Mouse (Mus musculus) bone marrow, adult 2 months (tissue): ENCODE results near the gene Reep1. TPM values are rescaled to one million over a fixed set of nuclear protein-coding genes. Genes with fewer than 3 reads are reported as not detected.

Experiments
- H3K27ac ChIP-seq: fragments of 200-500 bp; 2 replicates; pipeline ENCODE4 v1.5.1; 2012; ENCODE audit warnings: low read depth, mild to moderate bottlenecking, control low read depth, inconsistent platforms, low read length; ENCODE audit not compliant: control insufficient read depth, poor library complexity, insufficient read depth
- H3K4me1 ChIP-seq: fragments of 200-500 bp; 2 replicates; pipeline ENCODE4 v1.6.1; 2011; ENCODE audit warnings: low read length; ENCODE audit not compliant: control insufficient read depth, insufficient read depth
- H3K4me3 ChIP-seq: fragments of 200-500 bp; replicated peaks from 2 replicates; pipeline ENCODE3; 2011; ENCODE audit warnings: mild to moderate bottlenecking, low read depth, low read length, control low read depth; ENCODE audit not compliant: control insufficient read depth
- CTCF ChIP-seq: fragments of 200-500 bp; IDR thresholded peaks from 2 replicates; pipeline ENCODE4 v1.5.1; 2011; ENCODE audit warnings: low read length, control low read depth; ENCODE audit not compliant: control insufficient read depth, insufficient read depth
- POLR2A ChIP-seq: fragments of 200-500 bp; IDR thresholded peaks from 2 replicates; pipeline ENCODE4 v1.6.1; 2011; ENCODE audit warnings: low read depth, mild to moderate bottlenecking, control low read depth, low read length, borderline replicate concordance; ENCODE audit not compliant: control insufficient read depth
- WGBS: fragments of 180-500 bp; shearing (Covaris S2); methylation state at CpG from one replicate; pipeline ENCODE4 v1.1.7; 2018; 5-methylcytosine and 5-hydroxymethylcytosine counted together
- polyA plus RNA-seq: library from polyadenylated mRNA; stranded (reverse); fragments of >200 nt; gene quantifications from 2 replicates; pipeline ENCODE4 v1.2.4, GENCODE M21; 2011; ENCODE audit warnings: low replicate concordance; ENCODE audit not compliant: missing spikeins, insufficient read depth, insufficient read length

Reep1 gene
- polyA plus RNA-seq, 1 experiment: 0.90 TPM

GRCm38 (mm10) chr6:71723555-71723954 lies 16.2 kb downstream of the Reep1 start:
- Histone ChIP-seq H3K4me3 (no peak overlapping the region), H3K4me1 (no peaks in the 10 kb centered on the region), H3K27ac (no peak overlapping the region)
- WGBS: 56% methylated on average over 4 of the region's 4 CpGs
- TF ChIP-seq POLR2A (no peak), CTCF (no peak)

GRCm38 (mm10) chr6:71726710-71727109 lies 19.3 kb downstream of the Reep1 start:
- Histone ChIP-seq H3K4me1 (no peaks in the 10 kb centered on the region), H3K27ac (no peak overlapping the region), H3K4me3 (no peak overlapping the region)
- TF ChIP-seq CTCF (no peak), POLR2A (no peak)
- WGBS: 90% methylated on average over 7 of the region's 7 CpGs

DNA sequence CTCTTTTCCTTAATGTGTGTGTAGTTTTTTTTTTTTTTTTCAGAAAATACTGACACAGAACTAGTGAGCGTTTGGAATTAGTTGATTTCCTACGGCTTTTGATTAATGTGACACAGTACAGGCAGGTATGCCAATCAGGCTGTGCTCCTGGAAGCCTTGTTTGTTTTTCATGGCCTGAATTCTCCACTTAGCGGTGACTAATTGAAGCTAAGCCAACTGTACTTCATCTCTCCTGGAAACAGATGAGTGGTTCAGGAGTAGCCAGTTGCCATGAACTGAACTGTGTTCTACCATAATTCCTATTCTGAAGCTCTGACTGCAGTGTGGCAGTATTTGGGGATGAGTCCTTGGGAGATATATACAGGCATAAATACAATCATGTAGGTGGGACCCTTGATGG lies 20.9 kb downstream of the Reep1 start:
- WGBS: 78% methylated on average over 3 of the region's 3 CpGs
- no peak overlapping the region for H3K4me3 ChIP-seq
- no peak overlapping the region for H3K27ac ChIP-seq

GRCm38 (mm10) chr6:71734910-71735599 lies 27.7 kb downstream of the Reep1 start:
- WGBS: 53% methylated on average over 4 of the region's 4 CpGs
- no peaks in the 10 kb centered on the region; the same call in 1 of the 2 replicates for H3K4me1 ChIP-seq
- H3K4me3 ChIP-seq: no peak overlapping the region
- H3K27ac ChIP-seq: no peak overlapping the region
- TF ChIP-seq CTCF: no peak
- TF ChIP-seq POLR2A: no peak

More for the DNA sequence above, 20.9 kb downstream of the Reep1 start:
- no peaks in the 10 kb centered on the region for H3K4me1 ChIP-seq
- no peak for TF ChIP-seq CTCF
- no peak for TF ChIP-seq POLR2A

DNA sequence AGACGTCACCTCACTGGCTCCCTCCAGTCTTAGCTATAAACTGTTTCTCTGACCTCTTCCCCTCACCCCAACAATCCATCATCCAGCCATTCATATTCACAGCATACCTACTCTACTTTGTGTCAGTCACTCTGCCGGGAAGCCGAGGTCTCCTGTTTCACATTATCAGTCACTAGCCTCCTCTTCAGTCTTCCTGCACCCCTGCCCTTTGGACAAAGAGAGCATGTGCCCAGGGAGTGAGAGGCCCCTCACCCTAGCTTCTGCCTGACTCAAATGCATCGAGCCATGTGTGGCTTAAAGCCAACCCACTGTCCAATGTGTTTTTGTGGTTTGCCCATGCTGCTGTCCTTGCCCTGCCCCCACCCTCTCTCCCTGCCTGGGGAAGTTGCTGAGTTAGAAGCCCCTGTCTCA lies 28.2 kb downstream of the Reep1 start:
- no peak overlapping the region for H3K4me3 ChIP-seq
- H3K27ac ChIP-seq: no peak overlapping the region

GRCm38 (mm10) chr6:71736101-71736500 lies 28.7 kb downstream of the Reep1 start:
- Histone ChIP-seq H3K27ac (no peak overlapping the region), H3K4me1 (no peaks in the 10 kb centered on the region; the same call in 1 of the 2 replicates), H3K4me3 (no peak overlapping the region)
- TF ChIP-seq POLR2A: no peak
- WGBS: 10% methylated on average over 5 of the region's 5 CpGs

More for the DNA sequence above, 28.2 kb downstream of the Reep1 start:
- TF ChIP-seq POLR2A (no peak), CTCF (no peak)
- 7% methylated on average over 4 of the region's 4 CpGs for WGBS
- H3K4me1 ChIP-seq: no peaks in the 10 kb centered on the region; the same call in 1 of the 2 replicates

GRCm38 (mm10) chr6:71737202-71737601 lies 29.8 kb downstream of the Reep1 start:
- H3K4me3 ChIP-seq: no peak overlapping the region
- no peak overlapping the region for H3K27ac ChIP-seq
- H3K4me1 ChIP-seq: no peaks in the 10 kb centered on the region; the same call in 1 of the 2 replicates
- 74% methylated on average over 8 of the region's 8 CpGs for WGBS
- TF ChIP-seq CTCF (no peak), POLR2A (no peak)

- TF ChIP-seq POLR2A (no peak), CTCF (no peak)
Observed at GRCm38 (mm10) chr6:71738611-71739010, 31.2 kb downstream of the Reep1 start.

More at GRCm38 (mm10) chr6:71738611-71739010, 31.2 kb downstream of the Reep1 start:
- Histone ChIP-seq H3K4me1 (no peaks in the 10 kb centered on the region; the same call in 1 of the 2 replicates), H3K27ac (no peak overlapping the region), H3K4me3 (no peak overlapping the region)
- WGBS: 48% methylated on average over 4 of the region's 4 CpGs
